Mouse (Mus musculus) lung, postnatal 0 days (tissue): ENCODE results near the gene Ppp3ca.

Experiments
- CTCF ChIP-seq: IDR thresholded peaks from 2 replicates; pipeline ENCODE4 v1.5.1; 2016; ENCODE audit warnings: antibody characterized with exemption, mild to moderate bottlenecking
- EP300 ChIP-seq: IDR thresholded peaks from 2 replicates; pipeline ENCODE4 v1.6.1; 2016; ENCODE audit warnings: antibody characterized with exemption, mild to moderate bottlenecking, control low read depth

- no peak for TF ChIP-seq CTCF
- no peak for TF ChIP-seq EP300
Observed at GRCm38 (mm10) chr3:136752126-136752716, 82.3 kb downstream of the Ppp3ca start.
